Mouse (Mus musculus) ES-E14 (cell line): ENCODE measurements at regions not wholly inside any gene's neighbourhood (a gene's known extent, or its start where the extent isn't known, plus 50 kb on each side); places are given as distances from the start of the nearest gene placed in this dataset.

Source experiments
- DNase-seq: peaks from one replicate; pipeline ENCODE4 v3.0.0-alpha.2; 2013; ENCODE audit warnings: low read depth, low spot score
- H3K27ac ChIP-seq: 2 replicates; pipeline ENCODE4 v1.5.1; 2012; ENCODE audit warnings: low read depth, mild to moderate bottlenecking, low read length, moderate library complexity, mixed read lengths; ENCODE audit not compliant: poor library complexity, insufficient read depth, severe bottlenecking
- H3K36me3 ChIP-seq: 2 replicates; pipeline ENCODE4 v1.6.1; 2012; ENCODE audit warnings: mild to moderate bottlenecking, low read length, moderate library complexity, mixed read lengths; ENCODE audit not compliant: control insufficient read depth, poor library complexity, insufficient read depth, severe bottlenecking
- H3K4me1 ChIP-seq, 2 experiments: fragments of 150-350 bp in 1 of 2; sonication (generic) in 1 of 2; 2 replicates each; pipeline ENCODE4 v1.6.1; 2012; ENCODE audit warnings: low read length in 2 of 2, mild to moderate bottlenecking in 1 of 2, mixed read lengths in 1 of 2; ENCODE audit not compliant: control insufficient read depth in 2 of 2, insufficient read depth in 2 of 2, poor library complexity in 1 of 2
- H3K4me3 ChIP-seq, 2 experiments: fragments of 150-350 bp in 1 of 2; sonication (generic) in 1 of 2; 2 replicates each; pipeline ENCODE4 v1.5.1; 2012; ENCODE audit warnings: low read length in 2 of 2, low read depth in 1 of 2, mild to moderate bottlenecking in 1 of 2, mixed read lengths in 1 of 2; ENCODE audit not compliant: insufficient read depth in 1 of 2, poor library complexity in 1 of 2, severe bottlenecking in 1 of 2
- H3K9ac ChIP-seq: 2 replicates; pipeline ENCODE4 v1.6.1; 2012; ENCODE audit warnings: low read depth, mild to moderate bottlenecking, low read length, mixed read lengths; ENCODE audit not compliant: poor library complexity, insufficient read depth, severe bottlenecking
- H3K9me3 ChIP-seq: fragments of 150-350 bp; sonication (generic); 2 replicates; pipeline ENCODE4 v1.6.1; 2012; ENCODE audit warnings: low read depth, mild to moderate bottlenecking, low read length; ENCODE audit not compliant: control insufficient read depth, insufficient read depth
- CHD2 ChIP-seq: IDR thresholded peaks from 2 replicates; pipeline ENCODE4 v1.6.1; 2014; ENCODE audit warnings: mild to moderate bottlenecking, low read depth, low read length, inconsistent platforms
- HCFC1 ChIP-seq: IDR thresholded peaks from 2 replicates; pipeline ENCODE4 v1.6.1; 2012; ENCODE audit warnings: low read length, inconsistent platforms, borderline replicate concordance; ENCODE audit not compliant: insufficient read depth
- MAFK ChIP-seq: IDR thresholded peaks from 2 replicates; pipeline ENCODE4 v1.6.1; 2014; ENCODE audit warnings: mild to moderate bottlenecking, low read depth, low read length, inconsistent platforms; ENCODE audit not compliant: insufficient read depth
- ZC3H11A ChIP-seq: IDR thresholded peaks from 2 replicates; pipeline ENCODE4 v1.6.1; 2012; ENCODE audit warnings: low read depth, mild to moderate bottlenecking, inconsistent platforms, low read length, borderline replicate concordance
- ZNF384 ChIP-seq: IDR thresholded peaks from 2 replicates; pipeline ENCODE4 v1.6.1; 2012; ENCODE audit warnings: low read depth, low read length, inconsistent platforms
- in situ Hi-C, 2 experiments: fragments of 600-800 bp; cut with MboI; formaldehyde crosslinking; loops; one replicate each; pipeline ENCODE4 v1.15.1; 2025; ENCODE audit warnings: low sequenced_read_pairs in 2 of 2, inconsistent platforms in 1 of 2; ENCODE audit not compliant: unreplicated experiment in 2 of 2

DNA sequence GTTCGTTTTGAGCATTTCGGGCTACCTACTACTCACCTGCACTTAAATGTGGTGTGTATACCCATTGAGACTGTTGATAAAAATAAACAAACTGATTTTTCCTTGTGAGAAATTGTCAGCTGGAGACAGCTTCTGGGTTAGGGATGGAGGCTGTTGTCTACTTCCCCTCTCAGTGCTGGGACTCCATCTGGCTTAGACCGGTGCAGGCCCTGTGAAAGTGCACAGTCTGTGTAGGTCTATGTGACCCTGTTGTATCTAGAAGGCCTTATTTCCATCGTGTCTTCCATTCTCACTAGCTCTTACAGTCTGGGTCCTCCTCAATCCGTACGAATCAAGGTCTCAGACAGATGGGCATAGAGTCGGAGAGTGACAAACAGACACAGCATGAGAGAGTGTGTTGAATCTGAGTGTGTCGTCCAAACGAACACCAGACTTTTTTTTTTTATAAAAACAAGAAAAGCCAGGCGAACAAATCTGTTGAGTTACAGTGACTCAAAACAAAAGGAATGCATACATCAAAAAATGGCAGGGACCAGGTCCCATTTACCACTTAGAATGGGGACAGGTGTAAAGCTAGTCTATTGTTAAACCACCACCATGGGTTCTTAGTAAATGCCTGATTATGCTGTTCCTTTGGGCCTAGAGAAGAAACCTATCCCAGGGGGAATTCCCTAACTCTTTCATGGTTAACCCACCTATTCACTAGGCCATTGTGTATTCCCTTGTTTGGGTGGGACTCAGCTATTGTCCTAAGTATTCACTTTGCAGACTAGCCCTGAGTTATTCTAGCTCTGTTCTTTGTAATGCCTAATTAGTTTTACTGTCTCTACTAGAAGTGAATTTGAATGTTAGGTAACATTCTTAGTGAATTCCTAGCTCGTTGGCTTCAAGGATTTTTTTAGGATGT, 69.1 kb upstream of the Pax1 start:
- DNase-seq, result peak; percentile 70
- Histone ChIP-seq H3K4me1 (peaks cover 9 to 11% of the 10 kb centered on the region in 2 experiments; a peak in 3 of 4 replicates), H3K27ac (peak overlapping the region; percentile 73), H3K9me3 (no peaks in the 10 kb centered on the region), H3K36me3 (no peaks in the 10 kb centered on the region), H3K4me3 (0 out of 4 replicates have a peak overlapping the region, but pooled peaks of 1 of the 2 experiments have one; percentile 13), H3K9ac (no peak overlapping the region)
- in situ Hi-C loops, result no loop called here
- TF ChIP-seq ZC3H11A, result no peak
- peak; percentile 57; the same call in 1 of the 2 replicates for TF ChIP-seq ZNF384
- TF ChIP-seq CHD2, result peak; percentile 44; the same call in 1 of the 2 replicates
- TF ChIP-seq MAFK, result no peak
- no peak for TF ChIP-seq HCFC1

DNA sequence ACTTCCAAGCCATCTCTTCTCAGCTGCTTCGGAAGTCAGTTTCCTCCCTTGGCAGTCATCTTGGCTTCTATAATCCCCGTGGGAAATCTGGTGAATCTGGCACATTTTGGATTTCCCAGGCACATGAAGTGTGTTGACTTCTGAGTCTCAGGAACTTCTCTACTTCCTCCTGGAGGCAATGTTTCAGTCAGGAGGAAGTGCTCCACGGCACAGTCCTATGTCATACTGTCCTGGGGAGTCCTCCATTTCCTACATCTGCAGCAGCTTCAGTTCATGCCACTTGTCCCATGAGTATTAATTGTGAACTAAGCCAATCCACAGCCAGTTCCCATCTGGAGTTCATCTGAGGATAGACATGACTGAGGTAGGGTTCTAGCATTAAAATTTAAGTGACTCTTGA, 78.3 kb upstream of the Pax1 start:
- in situ Hi-C loops, result no loop called here
- no peak for TF ChIP-seq MAFK
- TF ChIP-seq ZNF384, result no peak
- TF ChIP-seq HCFC1, result no peak
- TF ChIP-seq CHD2, result no peak

DNA sequence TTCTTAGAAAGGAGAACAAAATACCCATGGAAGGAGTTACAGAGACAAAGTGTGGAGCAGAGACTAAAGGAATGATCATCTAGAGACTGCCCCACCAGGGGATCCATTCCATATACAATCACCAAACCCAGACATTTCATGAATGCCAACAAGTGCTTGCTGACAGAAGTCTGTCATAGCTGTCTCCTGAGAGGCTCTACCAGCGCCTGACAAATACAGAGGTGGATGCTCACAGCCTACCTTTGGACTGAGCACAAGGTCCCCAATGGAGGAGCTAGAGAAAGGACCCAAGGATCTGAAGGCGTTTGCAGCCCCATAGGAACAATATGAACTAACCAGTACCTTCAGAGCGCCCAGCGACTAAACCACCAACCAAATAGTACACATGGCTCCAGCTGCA, 83.6 kb upstream of the Nkx2-2 start:
- no peak overlapping the region for H3K4me3 ChIP-seq
- no peaks in the 10 kb centered on the region for H3K4me1 ChIP-seq
- TF ChIP-seq ZNF384 (no peak), HCFC1 (no peak), ZC3H11A (no peak), MAFK (no peak)
- in situ Hi-C loops, result no loop called here
- no peaks in the 10 kb centered on the region for H3K36me3 ChIP-seq
- H3K27ac ChIP-seq, result no peak overlapping the region
- H3K9me3 ChIP-seq, result no peaks in the 10 kb centered on the region
- no peak for DNase-seq
- no peak overlapping the region for H3K9ac ChIP-seq

More for the DNA sequence above, 78.3 kb upstream of the Pax1 start:
- no peak overlapping the region for H3K27ac ChIP-seq
- no peaks in the 10 kb centered on the region for H3K9me3 ChIP-seq
- no peaks in the 10 kb centered on the region for H3K36me3 ChIP-seq
- no peak for DNase-seq
- no peaks in the 10 kb centered on the region for H3K4me1 ChIP-seq
- H3K4me3 ChIP-seq, result no peak overlapping the region
- no peak overlapping the region for H3K9ac ChIP-seq

DNA sequence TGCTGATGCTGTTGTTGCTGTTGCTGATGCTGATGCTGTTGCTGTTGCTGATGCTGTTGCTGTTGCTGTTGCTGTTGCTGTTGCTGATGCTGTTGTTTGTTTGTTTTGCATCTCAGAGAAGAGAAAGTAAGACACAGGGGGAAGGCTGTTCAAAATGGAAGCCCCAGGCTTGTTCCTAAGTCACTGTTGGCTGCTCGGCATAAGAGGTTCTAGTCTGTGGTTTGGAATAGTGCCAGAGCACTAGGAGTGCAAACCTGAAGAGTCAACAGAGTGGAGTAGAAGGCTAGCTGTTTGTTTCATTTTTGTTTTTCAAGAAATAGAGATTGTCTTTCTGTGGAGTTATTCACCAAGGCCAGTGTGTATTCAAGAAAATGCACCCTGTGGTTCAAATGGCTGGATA, 75.1 kb upstream of the Nkx2-2 start:
- Histone ChIP-seq H3K4me1 (no peaks in the 10 kb centered on the region), H3K4me3 (no peak overlapping the region), H3K9me3 (no peaks in the 10 kb centered on the region), H3K9ac (no peak overlapping the region), H3K36me3 (no peaks in the 10 kb centered on the region), H3K27ac (no peak overlapping the region)
- no peak for TF ChIP-seq CHD2
- no peak for TF ChIP-seq HCFC1
- TF ChIP-seq ZC3H11A, result no peak
- in situ Hi-C loops, result no loop called here
- no peak for DNase-seq

DNA sequence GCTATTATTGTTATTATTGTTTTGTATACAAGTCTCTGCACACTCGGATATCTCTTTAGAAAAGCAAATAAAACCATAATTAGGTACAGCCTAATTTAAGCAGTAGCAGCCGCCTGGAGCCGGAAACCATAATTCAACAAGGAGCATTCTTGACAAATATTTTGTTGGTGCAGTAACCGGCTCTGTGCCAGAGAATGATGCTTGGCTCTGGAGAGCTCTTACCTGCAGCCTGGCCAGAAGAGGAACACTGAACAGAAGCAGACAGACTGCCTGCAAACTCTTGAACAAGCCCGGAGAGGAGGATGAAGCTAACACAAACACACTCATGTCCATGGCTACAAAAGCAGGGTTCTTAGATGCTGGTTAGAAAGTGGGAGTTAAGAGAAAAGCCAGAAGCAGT, 73.9 kb upstream of the Nkx2-2 start:
- no peaks in the 10 kb centered on the region for H3K36me3 ChIP-seq
- H3K9ac ChIP-seq, result no peak overlapping the region
- no peaks in the 10 kb centered on the region for H3K4me1 ChIP-seq
- DNase-seq, result no peak
- TF ChIP-seq ZC3H11A, result no peak
- no peak for TF ChIP-seq MAFK
- H3K4me3 ChIP-seq, result no peak overlapping the region
- in situ Hi-C loops, result no loop called here
- H3K27ac ChIP-seq, result no peak overlapping the region
- H3K9me3 ChIP-seq, result no peaks in the 10 kb centered on the region
